Mouse (Mus musculus) lung, postnatal 0 days (tissue): Measurements from ENCODE around the gene Tamm41.

Experiments
- CTCF ChIP-seq: IDR thresholded peaks from 2 replicates; pipeline ENCODE4 v1.5.1; 2016; ENCODE audit warnings: antibody characterized with exemption, mild to moderate bottlenecking
- EP300 ChIP-seq: IDR thresholded peaks from 2 replicates; pipeline ENCODE4 v1.6.1; 2016; ENCODE audit warnings: antibody characterized with exemption, mild to moderate bottlenecking, control low read depth

GRCm38 (mm10) chr6:115047816-115048215 is 10.1 kb upstream of the Tamm41 start:
- TF ChIP-seq CTCF: no peak
- no peak for TF ChIP-seq EP300
